Mouse (Mus musculus): Measurements from ENCODE around the gene Trp53rkb. TPM values are rescaled to one million over a fixed set of nuclear protein-coding genes. Genes with fewer than 3 reads are reported as not detected.

Trp53rkb gene
- polyA plus RNA-seq, 1 experiment from 2014 or later = 1.8 TPM

- Histone ChIP-seq H3K9me3 (replicated peaks; ENCODE audit: control insufficient read depth, low read length) (no peaks in the 10 kb centered on the region), H3K27ac (ENCODE audit: low read length) (no peak overlapping the region), H3K36me3 (ENCODE audit: control insufficient read depth, insufficient read depth) (peaks cover 13% of the 10 kb centered on the region), H3K4me1 (ENCODE audit: control insufficient read depth, low read depth, low read length) (no peaks in the 10 kb centered on the region), H3K4me3 (ENCODE audit: low read depth, low read length) (no peak overlapping the region), H3K27me3 (ENCODE audit: control insufficient read depth, insufficient read depth, low read depth, low read length) (no peaks in the 10 kb centered on the region), H3K4me2 (ENCODE audit: low read depth, low read length) (no peak overlapping the region), H3K9ac (ENCODE audit: low read depth, low read length) (no peak overlapping the region)
- 87% methylated on average over 4 of the region's 4 CpGs for WGBS (ENCODE audit: insufficient replicate concordance)
- ATAC-seq (ENCODE audit: low read depth) = no peak
Observed at GRCm38 (mm10) chr2:166834796-166835195, 42.5 kb downstream of the Trp53rkb start.

DNA sequence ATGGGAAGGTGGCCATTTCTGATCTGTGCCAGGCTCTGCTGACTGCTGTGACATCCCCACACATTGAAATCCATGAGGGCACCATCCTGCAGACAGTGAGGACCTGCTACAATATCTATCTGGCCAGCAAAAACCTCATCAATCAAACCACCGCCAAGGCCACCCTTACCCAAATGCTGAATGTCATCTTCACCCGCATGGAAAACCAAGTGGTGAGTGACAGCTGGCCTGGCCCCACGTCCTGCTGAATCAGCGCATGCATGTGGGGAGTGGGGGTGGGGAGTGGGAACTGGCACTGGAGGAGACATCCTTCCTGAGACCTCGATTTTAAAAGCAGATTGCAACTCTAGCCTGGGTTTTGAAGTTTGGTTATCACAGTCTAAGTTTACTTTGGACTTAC lies 43.2 kb downstream of the Trp53rkb start:
- Histone ChIP-seq H3K4me2 (ENCODE audit: low read depth, low read length) (no peak overlapping the region), H3K27ac (ENCODE audit: low read length) (no peak overlapping the region), H3K27me3 (ENCODE audit: control insufficient read depth, insufficient read depth, low read depth, low read length) (no peaks in the 10 kb centered on the region), H3K4me3 (ENCODE audit: low read depth, low read length) (no peak overlapping the region), H3K4me1 (ENCODE audit: control insufficient read depth, low read depth, low read length) (no peaks in the 10 kb centered on the region), H3K36me3 (ENCODE audit: control insufficient read depth, insufficient read depth) (peaks cover 13% of the 10 kb centered on the region), H3K9ac (ENCODE audit: low read depth, low read length) (no peak overlapping the region), H3K9me3 (replicated peaks; ENCODE audit: control insufficient read depth, low read length) (no peaks in the 10 kb centered on the region)
- no peak for ATAC-seq (ENCODE audit: low read depth)
- 54% methylated on average over 5 of the region's 5 CpGs for WGBS (ENCODE audit: insufficient replicate concordance)

GRCm38 (mm10) chr2:166841813-166842212 lies 49.5 kb downstream of the Trp53rkb start:
- Histone ChIP-seq H3K4me3 (ENCODE audit: low read depth, low read length) (no peak overlapping the region), H3K27me3 (ENCODE audit: control insufficient read depth, insufficient read depth, low read depth, low read length) (no peaks in the 10 kb centered on the region), H3K9ac (ENCODE audit: low read depth, low read length) (no peak overlapping the region), H3K9me3 (replicated peaks; ENCODE audit: control insufficient read depth, low read length) (no peaks in the 10 kb centered on the region), H3K4me1 (ENCODE audit: control insufficient read depth, low read depth, low read length) (no peaks in the 10 kb centered on the region), H3K36me3 (ENCODE audit: control insufficient read depth, insufficient read depth) (peaks cover 10% of the 10 kb centered on the region), H3K4me2 (ENCODE audit: low read depth, low read length) (no peak overlapping the region), H3K27ac (ENCODE audit: low read length) (no peak overlapping the region)
- ATAC-seq (ENCODE audit: low read depth) = no peak
- 56% methylated on average over 4 of the region's 4 CpGs for WGBS (ENCODE audit: insufficient replicate concordance)

Other genes with a start within 250 kb of the Trp53rkb start
- gene Prex1, start 78.7 kb upstream of the Trp53rkb start, polyA plus RNA-seq (2015; fragmentation: Nextera tagmentation; extraction: Ambion mirVana) = 13.0 and 16.1 TPM in 2 replicates
- 4.1 and 4.2 TPM in 2 replicates for gene Arfgef2, start 13.1 kb downstream of the Trp53rkb start, polyA plus RNA-seq (2015; fragmentation: Nextera tagmentation; extraction: Ambion mirVana)
- gene Cse1l, start 113.5 kb downstream of the Trp53rkb start, polyA plus RNA-seq (2015; fragmentation: Nextera tagmentation; extraction: Ambion mirVana) = 41.2 and 42.9 TPM in 2 replicates
- gene Stau1, start 203.8 kb downstream of the Trp53rkb start, polyA plus RNA-seq (2015; fragmentation: Nextera tagmentation; extraction: Ambion mirVana) = 27.7 and 29.6 TPM in 2 replicates
- 32.9 and 36.0 TPM in 2 replicates for gene Ddx27, start 222.7 kb downstream of the Trp53rkb start, polyA plus RNA-seq (2015; fragmentation: Nextera tagmentation; extraction: Ambion mirVana)